Mouse (Mus musculus) bone marrow, adult 2 months (tissue): ENCODE measurements around the gene Rbm20.

Experiments used
- CTCF ChIP-seq: fragments of 200-500 bp; IDR thresholded peaks from 2 replicates; pipeline ENCODE4 v1.5.1; 2011; ENCODE audit warnings: low read length, control low read depth; ENCODE audit not compliant: control insufficient read depth, insufficient read depth
- POLR2A ChIP-seq: fragments of 200-500 bp; IDR thresholded peaks from 2 replicates; pipeline ENCODE4 v1.6.1; 2011; ENCODE audit warnings: low read depth, mild to moderate bottlenecking, control low read depth, low read length, borderline replicate concordance; ENCODE audit not compliant: control insufficient read depth

- peak; percentile 65 for TF ChIP-seq CTCF
- TF ChIP-seq POLR2A = no peak
Observed at GRCm38 (mm10) chr19:53841915-53842314, 164.8 kb downstream of the Rbm20 start.
